In genomic region chr6:6881638-6882190, GRCm38 (mm10) we compare ENCODE assay signal across 9 mouse cellular contexts. TPM values are rescaled to one million over a fixed set of nuclear protein-coding genes. Genes with fewer than 3 reads are reported as not detected.
A peak's percentile ranks its signal among the peaks of the same experiment; 100 is the strongest.
DNase-seq lines count a peak whose midpoint lies in the region; ATAC-seq lines count a peak whose summit lies in the region.
"Had no signal": no experiment of that assay in that cellular context is flagged by ENCODE, and none has a peak within 500 bp of the region (broad histone marks: within the 10 kb centered on the region; RNA-seq: fewer than 3 reads in every experiment).

TSS of gene Dlx5 (minus strand) at chr6:6882085.

- peak within 1 kb of the TSS; percentile 64 for H3K4me3 ChIP-seq in megakaryocyte, embryonic 14.5 days (replicated peaks)
- peak within 1 kb of the TSS; percentile 69 for H3K4me3 ChIP-seq in embryonic facial prominence, embryonic 14.5 days (ENCODE audit: low read depth, low read length)
- H3K4me3 ChIP-seq in hindbrain, embryonic 11.5 days (ENCODE audit: low read depth, low read length): peak within 1 kb of the TSS; percentile 37
- H3K4me3 ChIP-seq in liver, embryonic 11.5 days (ENCODE audit: low read depth, low read length): peak within 1 kb of the TSS; percentile 41

- peak; percentile 97 for DNase-seq in embryonic facial prominence, embryonic 14.5 days (ENCODE audit: low spot score)
- DNase-seq in hindbrain, embryonic 11.5 days (ENCODE audit: low spot score): peak; percentile 69
- no peak for DNase-seq in liver, embryonic 11.5 days (ENCODE audit: low spot score)
- peak; percentile 81 to 86 for DNase-seq in right cerebral cortex, postnatal 10 days (ENCODE audit: low spot score in 2 of 2)
- no peak for DNase-seq in yolk sac, embryonic 10.5 days (ENCODE audit: low spot score)
- DNase-seq in cerebellum, adult 9-10 months: no peak

- no peaks in the 10 kb centered on the region for H3K36me3 ChIP-seq in megakaryocyte, embryonic 14.5 days (replicated peaks; ENCODE audit: low read length)
- H3K36me3 ChIP-seq in embryonic facial prominence, embryonic 14.5 days (ENCODE audit: control insufficient read depth, insufficient read depth, low read length): peaks cover 4% of the 10 kb centered on the region; the same call in 1 of the 2 replicates
- no peaks in the 10 kb centered on the region for H3K36me3 ChIP-seq in hindbrain, embryonic 11.5 days (ENCODE audit: control insufficient read depth, insufficient read depth, low read length)
- no peaks in the 10 kb centered on the region for H3K36me3 ChIP-seq in liver, embryonic 11.5 days (ENCODE audit: control insufficient read depth, insufficient read depth, low read length)

- H3K27ac ChIP-seq in embryonic facial prominence, embryonic 14.5 days (replicated peaks; ENCODE audit: low read depth, low read length): peak within 1 kb of the TSS; percentile 88
- H3K27ac ChIP-seq in hindbrain, embryonic 11.5 days (ENCODE audit: low read depth, low read length): no peak within 1 kb of the TSS
- no peak within 1 kb of the TSS for H3K27ac ChIP-seq in liver, embryonic 11.5 days (ENCODE audit: low read depth, low read length)
- H3K27ac ChIP-seq: macrophage had no signal

- H3K4me2 ChIP-seq in embryonic facial prominence, embryonic 14.5 days (ENCODE audit: low read depth, low read length): peak within 1 kb of the TSS; percentile 74
- H3K4me2 ChIP-seq in hindbrain, embryonic 11.5 days (replicated peaks; ENCODE audit: low read depth, low read length): peak within 1 kb of the TSS; percentile 74
- peak within 1 kb of the TSS; percentile 63 for H3K4me2 ChIP-seq in liver, embryonic 11.5 days

- peaks cover 85% of the 10 kb centered on the region for H3K27me3 ChIP-seq in megakaryocyte, embryonic 14.5 days (replicated peaks)
- peaks cover 59% of the 10 kb centered on the region for H3K27me3 ChIP-seq in embryonic facial prominence, embryonic 14.5 days (replicated peaks; ENCODE audit: control insufficient read depth, insufficient read depth, low read length)
- H3K27me3 ChIP-seq in hindbrain, embryonic 11.5 days (ENCODE audit: control insufficient read depth, insufficient read depth, low read length): peaks cover 65% of the 10 kb centered on the region
- H3K27me3 ChIP-seq in liver, embryonic 11.5 days (replicated peaks; ENCODE audit: control insufficient read depth, insufficient read depth, low read length): peaks cover 84% of the 10 kb centered on the region

- WGBS in embryonic facial prominence, embryonic 14.5 days: under 1% methylated on average over 24 of the region's 42 CpGs
- 0% methylated on average over 39 of the region's 42 CpGs for WGBS in hindbrain, embryonic 11.5 days
- WGBS in liver, embryonic 11.5 days: under 1% methylated on average over 35 of the region's 42 CpGs

- peak within 1 kb of the TSS; percentile 91 for H3K9ac ChIP-seq in embryonic facial prominence, embryonic 14.5 days (ENCODE audit: low read depth, low read length)
- H3K9ac ChIP-seq in hindbrain, embryonic 11.5 days (ENCODE audit: low read depth, low read length): no peak within 1 kb of the TSS
- H3K9ac ChIP-seq in liver, embryonic 11.5 days (ENCODE audit: low read depth, low read length): no peak within 1 kb of the TSS

- H3K4me1 ChIP-seq in megakaryocyte, embryonic 14.5 days: peaks cover 27% of the 10 kb centered on the region
- peaks cover 5% of the 10 kb centered on the region; the same call in 1 of the 2 replicates for H3K4me1 ChIP-seq in embryonic facial prominence, embryonic 14.5 days (ENCODE audit: control insufficient read depth, insufficient read depth, low read length)
- H3K4me1 ChIP-seq in hindbrain, embryonic 11.5 days (replicated peaks; ENCODE audit: control insufficient read depth, insufficient read depth, low read length): peaks cover 9% of the 10 kb centered on the region; the same call in 1 of the 2 replicates
- no peaks in the 10 kb centered on the region; the same call in 1 of the 2 replicates for H3K4me1 ChIP-seq in liver, embryonic 11.5 days (replicated peaks; ENCODE audit: control insufficient read depth, insufficient read depth, low read length)

- no peak for ATAC-seq in megakaryocyte, adult 5-6 weeks (ENCODE audit: poor library complexity, severe bottlenecking)
- peak; percentile 95 for ATAC-seq in embryonic facial prominence, embryonic 14.5 days (ENCODE audit: low read depth)
- ATAC-seq in hindbrain, embryonic 11.5 days (ENCODE audit: low FRiP score): peak; percentile 46
- 0 out of 2 replicates have a peak, but pooled peaks have one; percentile 44 for ATAC-seq in liver, embryonic 11.5 days (replicated peaks; ENCODE audit: low FRiP score)

- no peaks in the 10 kb centered on the region; the same call in 1 of the 2 replicates for H3K9me3 ChIP-seq in megakaryocyte, embryonic 14.5 days
- H3K9me3 ChIP-seq in embryonic facial prominence, embryonic 14.5 days (ENCODE audit: control insufficient read depth, low read length): no peaks in the 10 kb centered on the region
- H3K9me3 ChIP-seq in hindbrain, embryonic 11.5 days (ENCODE audit: control insufficient read depth, low read length): no peaks in the 10 kb centered on the region
- no peaks in the 10 kb centered on the region for H3K9me3 ChIP-seq in liver, embryonic 11.5 days (ENCODE audit: control insufficient read depth, low read length)

RNA-seq across cellular contexts. Expression of gene Dlx5, which starts in this region (rescaled TPM):
- polyA plus RNA-seq in megakaryocyte, embryonic 14.5 days (2012; ENCODE audit: insufficient read depth, low replicate concordance): not detected in 2 replicates
- not detected in 2 replicates for total RNA-seq in megakaryocyte, adult 5-6 weeks (2015)
- not detected in 2 replicates for total RNA-seq in megakaryocyte, adult 5-6 weeks (2017)
- 38.0 and 40.2 TPM in 2 replicates for polyA plus RNA-seq in embryonic facial prominence, embryonic 14.5 days (2014; fragmentation: Nextera tagmentation; extraction: Ambion mirVana)
- 2.3 and 6.2 TPM in 2 replicates for polyA plus RNA-seq in hindbrain, embryonic 11.5 days (2014; fragmentation: Nextera tagmentation; extraction: Ambion mirVana)
- 0.88 and 1.5 TPM in 2 replicates for polyA plus RNA-seq in liver, embryonic 11.5 days (2014; fragmentation: Nextera tagmentation; extraction: Ambion mirVana)
- polyA plus RNA-seq: macrophage had no signal

Comparison
In these comparisons a context has a peak if more than half of its experiments do, and no peak if none do; other contexts are left out.
1. DNase-seq: peak in embryonic facial prominence, embryonic 14.5 days (single experiment), hindbrain, embryonic 11.5 days (single experiment) and right cerebral cortex, postnatal 10 days (2 of 2); none in liver, embryonic 11.5 days (single experiment), yolk sac, embryonic 10.5 days (single experiment) and cerebellum, adult 9-10 months (single experiment).
2. Peak in every context shown above with its lines, with median percentiles within 50 percentile points of each other: H3K4me3 ChIP-seq and H3K4me2 ChIP-seq.